Mouse (Mus musculus) neural tube, embryonic 11.5 days (tissue): ENCODE results near the gene Rhbdd1. TPM values are rescaled to one million over a fixed set of nuclear protein-coding genes. Genes with fewer than 3 reads are reported as not detected.

Source experiments
- ATAC-seq: fragments of 200-750 bp; cut with Nextera tagmentation; 2 replicates; pipeline ENCODE4 v1.8.0; 2017; ENCODE audit warnings: moderate number of reproducible peaks, mild to moderate bottlenecking, moderate TSS enrichment, moderate library complexity; ENCODE audit not compliant: insufficient read depth, low FRiP score, low TSS enrichment
- DNase-seq: peaks from one replicate; pipeline ENCODE4 v3.0.0-alpha.2; 2015; ENCODE audit warnings: low spot score
- H3K27ac ChIP-seq: fragments of 300-500 bp; sonication (generic); 2 replicates; pipeline ENCODE4 v1.5.1; 2014; ENCODE audit warnings: low read depth, mild to moderate bottlenecking, low read length
- H3K27me3 ChIP-seq: fragments of 300-500 bp; sonication (generic); 2 replicates; pipeline ENCODE4 v1.6.1; 2014; ENCODE audit warnings: mild to moderate bottlenecking, low read length, mixed read lengths; ENCODE audit not compliant: control insufficient read depth, insufficient read depth
- H3K36me3 ChIP-seq: fragments of 300-500 bp; sonication (generic); 2 replicates; pipeline ENCODE4 v1.6.1; 2014; ENCODE audit warnings: mild to moderate bottlenecking, low read length, moderate library complexity, mixed read lengths; ENCODE audit not compliant: control insufficient read depth, insufficient read depth
- H3K4me1 ChIP-seq: fragments of 300-500 bp; sonication (generic); 2 replicates; pipeline ENCODE4 v1.6.1; 2014; ENCODE audit warnings: low read length, mixed read lengths; ENCODE audit not compliant: control insufficient read depth, insufficient read depth
- H3K4me2 ChIP-seq: fragments of 300-500 bp; sonication (generic); 2 replicates; pipeline ENCODE4 v1.6.1; 2014; ENCODE audit warnings: low read depth, mild to moderate bottlenecking, moderate library complexity
- H3K4me3 ChIP-seq: fragments of 300-500 bp; sonication (generic); 2 replicates; pipeline ENCODE4 v1.5.1; 2014; ENCODE audit warnings: low read depth, low read length
- H3K9ac ChIP-seq: fragments of 300-500 bp; sonication (generic); 2 replicates; pipeline ENCODE4 v1.6.1; 2014; ENCODE audit warnings: mild to moderate bottlenecking, low read length
- H3K9me3 ChIP-seq: fragments of 300-500 bp; sonication (generic); 2 replicates; pipeline ENCODE4 v1.6.1; 2016; ENCODE audit warnings: low read length; ENCODE audit not compliant: control insufficient read depth
- WGBS: fragments of 180-500 bp; shearing (Covaris S2); extraction: QIAGEN DNeasy Blood & Tissue Kit; methylation state at CpG from one replicate; pipeline ENCODE4 v1.1.7; 2014; 5-methylcytosine and 5-hydroxymethylcytosine counted together
- polyA plus RNA-seq: library from polyadenylated mRNA; unstranded; fragments of >200 nt; fragmentation: Nextera tagmentation; extraction: Ambion mirVana; gene quantifications from 2 replicates; pipeline ENCODE4 v1.2.1, GENCODE M21; 2014

Rhbdd1 gene
- polyA plus RNA-seq, 1 experiment from 2014 or later: 10.3 TPM

DNA sequence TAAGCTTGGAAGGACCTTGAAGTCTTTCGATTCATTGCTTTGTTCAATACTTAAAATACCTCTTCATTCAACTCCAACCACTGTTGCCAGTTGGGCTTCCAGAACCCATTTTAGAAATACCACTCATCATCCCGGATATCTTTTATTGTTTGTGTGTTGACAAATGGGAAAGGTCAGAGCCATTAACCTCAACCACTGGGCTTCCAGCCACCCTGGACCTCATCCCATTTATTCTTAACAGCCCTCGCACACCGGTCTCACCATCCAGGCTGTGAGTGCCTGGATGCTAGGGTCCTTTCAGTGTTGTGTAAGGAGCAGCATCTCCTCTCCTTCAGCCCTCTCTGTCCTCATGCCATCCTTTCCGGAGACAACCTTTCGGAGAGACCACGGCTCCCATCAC, 129.8 kb downstream of the Rhbdd1 start:
- H3K4me2 ChIP-seq: no peak overlapping the region
- no peak for ATAC-seq
- no peak overlapping the region for H3K4me3 ChIP-seq
- H3K9me3 ChIP-seq: no peaks in the 10 kb centered on the region
- DNase-seq: no peak
- WGBS: 89% methylated on average over 7 of the region's 7 CpGs
- no peaks in the 10 kb centered on the region for H3K4me1 ChIP-seq
- H3K27ac ChIP-seq: no peak overlapping the region
- H3K9ac ChIP-seq: no peak overlapping the region
- no peaks in the 10 kb centered on the region for H3K27me3 ChIP-seq
- no peaks in the 10 kb centered on the region for H3K36me3 ChIP-seq

DNA sequence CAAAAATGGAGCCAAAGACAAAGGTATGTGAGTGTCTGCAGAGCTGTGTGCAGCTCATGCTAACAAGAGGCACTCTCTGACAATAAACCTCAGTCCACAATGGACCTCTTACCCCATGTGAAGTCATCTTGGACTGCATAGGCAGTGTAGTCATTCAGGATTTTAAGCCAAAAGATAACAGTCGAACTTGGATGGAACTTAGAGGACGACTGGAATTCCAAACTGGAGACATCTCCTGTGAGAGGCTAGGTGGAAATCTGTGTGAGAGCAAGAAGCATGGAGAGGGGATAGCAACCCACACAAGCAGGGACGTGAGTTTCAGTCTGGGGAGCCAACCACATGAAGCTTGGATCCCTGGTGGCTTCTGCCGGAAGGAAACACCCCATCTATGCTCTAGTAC, 133.6 kb downstream of the Rhbdd1 start:
- Histone ChIP-seq H3K4me3 (no peak overlapping the region), H3K9me3 (no peaks in the 10 kb centered on the region), H3K4me1 (no peaks in the 10 kb centered on the region), H3K36me3 (no peaks in the 10 kb centered on the region), H3K4me2 (no peak overlapping the region), H3K27me3 (no peaks in the 10 kb centered on the region), H3K9ac (no peak overlapping the region), H3K27ac (no peak overlapping the region)
- 89% methylated on average over 4 of the region's 4 CpGs for WGBS
- ATAC-seq: no peak
- no peak for DNase-seq

DNA sequence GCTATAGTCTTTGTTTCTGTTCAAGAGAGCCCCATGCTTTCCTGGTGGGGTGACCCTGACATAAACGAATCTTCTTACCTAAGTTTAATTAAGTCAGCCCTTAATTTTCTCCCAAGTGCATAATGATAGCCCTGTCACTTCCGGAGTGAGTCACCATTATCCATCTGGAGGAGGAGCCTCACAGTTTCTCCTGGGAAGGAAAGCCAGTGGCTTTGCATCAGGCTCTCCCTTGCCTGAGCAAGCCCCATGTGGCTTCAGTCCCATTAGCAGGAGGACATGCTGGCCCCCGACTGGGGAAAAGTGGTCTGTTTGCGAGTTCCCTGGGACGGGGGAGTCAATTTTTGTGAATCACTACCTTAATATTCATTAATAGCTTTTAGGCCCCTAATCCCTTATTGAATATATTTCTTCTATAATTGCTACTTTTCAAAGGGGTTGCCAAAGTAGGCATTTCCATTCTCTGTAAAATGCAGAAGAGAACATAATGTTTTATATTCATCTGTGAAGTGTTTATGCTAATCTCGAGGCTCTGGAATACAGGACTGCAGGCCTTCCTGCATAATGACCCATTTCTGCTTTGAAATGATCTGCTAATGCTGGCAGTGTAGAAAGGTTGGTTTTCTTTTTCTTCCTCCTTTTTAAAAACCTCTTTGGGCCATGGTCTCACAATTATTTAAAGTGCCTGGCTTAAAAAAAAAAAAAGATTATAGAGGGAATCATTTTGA, 135.8 kb downstream of the Rhbdd1 start:
- H3K36me3 ChIP-seq: no peaks in the 10 kb centered on the region
- H3K27ac ChIP-seq: no peak overlapping the region
- DNase-seq (no peak), ATAC-seq (no peak)
- H3K27me3 ChIP-seq: no peaks in the 10 kb centered on the region
- 34% methylated on average over 6 of the region's 6 CpGs for WGBS
- no peak overlapping the region for H3K9ac ChIP-seq
- H3K4me3 ChIP-seq: no peak overlapping the region
- no peaks in the 10 kb centered on the region for H3K9me3 ChIP-seq
- H3K4me1 ChIP-seq: no peaks in the 10 kb centered on the region
- H3K4me2 ChIP-seq: no peak overlapping the region

DNA sequence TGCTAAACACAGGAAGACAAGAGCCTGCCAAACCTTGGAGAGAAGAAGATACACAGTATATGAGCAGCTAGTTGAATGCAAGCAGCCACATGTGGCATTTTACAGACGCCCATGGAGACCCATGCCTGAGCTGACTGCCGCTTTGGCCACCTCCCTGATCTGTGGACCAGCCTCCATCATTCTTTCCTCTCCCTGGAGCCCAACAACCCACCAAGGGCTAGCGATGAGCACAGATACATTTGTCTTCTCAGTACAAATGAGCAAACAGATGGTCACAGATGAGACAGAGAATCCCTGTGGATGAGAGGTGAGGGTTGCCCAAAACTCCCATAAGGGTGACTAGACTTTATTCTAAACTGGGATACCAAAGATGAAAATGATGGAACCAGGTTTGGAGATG, 137.8 kb downstream of the Rhbdd1 start:
- no peak overlapping the region for H3K27ac ChIP-seq
- no peak overlapping the region for H3K4me2 ChIP-seq
- ATAC-seq (no peak), DNase-seq (no peak)
- H3K27me3 ChIP-seq: no peaks in the 10 kb centered on the region
- no peak overlapping the region for H3K4me3 ChIP-seq
- no peaks in the 10 kb centered on the region for H3K9me3 ChIP-seq
- H3K36me3 ChIP-seq: no peaks in the 10 kb centered on the region
- H3K4me1 ChIP-seq: no peaks in the 10 kb centered on the region
- no peak overlapping the region for H3K9ac ChIP-seq
- WGBS: 89% methylated on average over 3 of the region's 3 CpGs

DNA sequence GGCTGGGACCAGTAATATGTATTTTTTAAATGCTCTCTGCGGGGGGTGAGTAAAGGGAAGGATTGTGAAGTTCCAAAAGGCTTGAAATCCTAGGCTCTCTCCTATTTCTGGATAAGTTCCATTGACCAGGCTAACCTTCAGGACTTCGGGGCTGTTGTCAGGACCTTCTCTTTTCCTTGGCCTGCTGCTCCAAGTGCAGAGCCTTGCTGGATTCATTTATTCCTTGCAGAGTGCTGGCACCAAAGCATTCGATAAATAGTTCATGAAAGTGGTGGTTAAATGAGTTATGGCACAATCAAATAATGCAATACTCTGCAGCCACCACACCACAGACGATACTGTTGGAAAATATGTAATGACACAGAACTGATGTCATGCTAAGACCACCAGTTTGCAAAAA, 143.1 kb downstream of the Rhbdd1 start:
- 87% methylated on average over 4 of the region's 4 CpGs for WGBS
- Histone ChIP-seq H3K36me3 (no peaks in the 10 kb centered on the region), H3K4me2 (no peak overlapping the region), H3K9ac (no peak overlapping the region), H3K9me3 (no peaks in the 10 kb centered on the region), H3K27me3 (no peaks in the 10 kb centered on the region), H3K27ac (no peak overlapping the region), H3K4me1 (no peaks in the 10 kb centered on the region), H3K4me3 (no peak overlapping the region)
- ATAC-seq: no peak
- no peak for DNase-seq

DNA sequence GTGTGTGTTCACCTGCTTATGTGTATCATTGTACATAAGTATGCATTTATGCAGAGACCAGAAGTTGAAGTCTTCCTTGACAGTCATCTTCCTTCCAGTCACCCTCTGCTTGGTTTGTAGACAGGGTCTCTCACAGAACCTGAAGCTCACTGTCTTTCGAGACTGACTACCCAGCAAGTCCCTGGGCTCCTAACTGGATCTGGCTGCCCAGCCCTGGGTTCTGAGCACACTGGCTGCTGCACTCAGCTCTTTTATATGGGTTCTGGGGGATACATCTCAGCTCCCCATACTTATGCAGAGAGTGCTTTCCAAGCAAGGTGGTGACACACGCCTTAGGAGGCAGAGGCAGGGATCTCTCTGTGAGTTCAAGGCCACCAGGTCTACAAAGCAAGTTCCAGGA, 143.7 kb downstream of the Rhbdd1 start:
- H3K4me3 ChIP-seq: no peak overlapping the region
- no peaks in the 10 kb centered on the region for H3K4me1 ChIP-seq
- H3K27ac ChIP-seq: no peak overlapping the region
- no peak for ATAC-seq
- H3K4me2 ChIP-seq: no peak overlapping the region
- no peak for DNase-seq
- WGBS: 86% methylated on average over 2 of the region's 2 CpGs
- no peaks in the 10 kb centered on the region for H3K36me3 ChIP-seq
- H3K9me3 ChIP-seq: no peaks in the 10 kb centered on the region
- H3K27me3 ChIP-seq: no peaks in the 10 kb centered on the region
- H3K9ac ChIP-seq: no peak overlapping the region

DNA sequence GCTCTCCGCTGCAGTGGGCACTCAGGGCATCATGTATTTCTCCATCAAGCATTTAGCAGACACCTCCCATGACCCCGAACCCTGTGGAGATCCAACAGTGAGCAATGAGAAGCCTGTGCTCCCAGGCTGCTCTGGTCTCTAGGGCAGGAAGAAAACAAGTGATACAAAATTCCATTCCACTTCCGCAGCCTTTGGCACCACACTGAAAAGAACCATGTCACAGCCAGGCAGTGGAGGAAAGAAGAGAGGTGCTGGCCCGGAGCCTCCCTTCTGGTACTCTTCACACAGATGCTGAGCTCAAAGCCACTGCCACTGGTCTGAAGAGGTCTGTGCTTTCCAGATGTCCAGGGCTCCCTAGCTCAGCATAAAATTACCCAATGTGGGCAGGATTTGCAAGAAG, 144.8 kb downstream of the Rhbdd1 start:
- DNase-seq (no peak), ATAC-seq (no peak)
- H3K4me3 ChIP-seq: no peak overlapping the region
- H3K36me3 ChIP-seq: no peaks in the 10 kb centered on the region
- H3K9me3 ChIP-seq: no peaks in the 10 kb centered on the region
- no peaks in the 10 kb centered on the region for H3K4me1 ChIP-seq
- WGBS: 78% methylated on average over 4 of the region's 4 CpGs
- no peak overlapping the region for H3K27ac ChIP-seq
- H3K27me3 ChIP-seq: no peaks in the 10 kb centered on the region
- H3K9ac ChIP-seq: no peak overlapping the region
- H3K4me2 ChIP-seq: no peak overlapping the region

DNA sequence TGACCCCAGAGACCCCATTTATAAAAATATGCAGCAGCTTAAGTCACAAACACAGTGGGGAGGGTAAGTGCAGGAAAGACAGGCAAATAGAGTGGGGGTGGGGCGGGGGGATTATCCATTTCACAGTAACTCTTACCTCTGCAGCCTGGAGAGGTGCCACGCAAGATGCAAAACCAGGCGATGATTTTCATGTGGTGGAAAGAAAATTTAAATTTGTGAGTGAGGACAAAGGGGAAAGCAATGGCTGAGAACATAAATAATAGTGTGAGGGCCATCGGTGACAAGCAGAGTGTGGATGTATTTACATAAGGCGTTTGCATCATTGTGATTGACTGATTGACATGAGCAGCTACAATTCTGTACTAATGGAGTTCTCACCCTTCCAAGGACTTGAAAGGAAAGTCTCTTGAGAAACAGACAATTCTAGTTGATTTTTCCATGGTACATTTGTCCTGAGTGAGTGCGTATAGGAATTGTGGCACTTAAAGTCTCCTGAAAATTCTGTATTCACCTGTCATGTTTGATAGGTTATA, 149.1 kb downstream of the Rhbdd1 start:
- Histone ChIP-seq H3K4me2 (no peak overlapping the region), H3K27me3 (no peaks in the 10 kb centered on the region), H3K9ac (no peak overlapping the region), H3K27ac (no peak overlapping the region), H3K4me1 (no peaks in the 10 kb centered on the region), H3K36me3 (no peaks in the 10 kb centered on the region), H3K9me3 (no peaks in the 10 kb centered on the region), H3K4me3 (no peak overlapping the region)
- ATAC-seq (no peak), DNase-seq (no peak)
- 48% methylated on average over 6 of the region's 6 CpGs for WGBS

DNA sequence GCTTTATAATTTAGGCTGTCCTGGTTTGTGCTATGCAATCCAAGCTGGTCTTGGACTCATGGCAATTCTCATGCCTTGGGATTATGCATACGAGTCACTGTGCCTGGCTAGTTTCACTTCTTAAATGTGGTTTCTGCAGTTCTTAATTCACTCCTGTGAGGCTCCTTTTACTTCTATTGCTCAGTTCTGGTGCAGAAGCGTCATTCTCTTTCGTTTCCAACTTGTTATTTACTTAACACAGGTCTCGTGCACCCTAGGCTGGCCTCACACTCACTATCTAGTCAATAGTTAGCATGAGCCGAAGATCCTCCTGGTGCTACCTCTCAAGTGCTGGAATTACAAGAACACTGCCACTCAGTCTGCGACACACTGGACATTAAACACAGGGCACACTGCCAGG, 152.6 kb downstream of the Rhbdd1 start:
- no peak overlapping the region for H3K9ac ChIP-seq
- no peak overlapping the region for H3K4me2 ChIP-seq
- no peaks in the 10 kb centered on the region for H3K36me3 ChIP-seq
- no peaks in the 10 kb centered on the region for H3K9me3 ChIP-seq
- ATAC-seq (no peak), DNase-seq (no peak)
- H3K4me1 ChIP-seq: peaks cover 3% of the 10 kb centered on the region
- H3K27ac ChIP-seq: no peak overlapping the region
- no peaks in the 10 kb centered on the region for H3K27me3 ChIP-seq
- no peak overlapping the region for H3K4me3 ChIP-seq
- 79% methylated on average over 6 of the region's 6 CpGs for WGBS
